Comparison of ENCODE assay signal across 9 mouse cellular contexts in genomic region chr6:48555104-48555890, GRCm38 (mm10). TPM values are rescaled to one million over a fixed set of nuclear protein-coding genes. Genes with fewer than 3 reads are reported as not detected.
DNase-seq lines count a peak whose midpoint lies in the region; ATAC-seq and TF ChIP-seq lines count a peak whose summit lies in the region.
"Had no signal": no experiment of that assay in that cellular context is flagged by ENCODE, and none has a peak within 500 bp of the region (broad histone marks: within the 10 kb centered on the region; RNA-seq: fewer than 3 reads in every experiment).

No protein-coding gene starts in this region.

- H3K27me3 ChIP-seq in kidney, adult 2 months (replicated peaks; ENCODE audit: control insufficient read depth, insufficient read depth, low read length), result no peaks in the 10 kb centered on the region
- H3K27me3 ChIP-seq in limb, embryonic 12.5 days, result no peaks in the 10 kb centered on the region
- H3K27me3 ChIP-seq in midbrain, embryonic 10.5 days (ENCODE audit: low read depth, poor library complexity, severe bottlenecking), result no peaks in the 10 kb centered on the region

- no peak for TF ChIP-seq POLR2A in kidney, adult 2 months (IDR thresholded peaks at IDR 0.05; ENCODE audit: low read depth, low read length)

- peaks cover 13% of the 10 kb centered on the region for H3K4me1 ChIP-seq in kidney, adult 2 months (ENCODE audit: control insufficient read depth, insufficient read depth, low read length)
- peaks cover 9% of the 10 kb centered on the region for H3K4me1 ChIP-seq in limb, embryonic 12.5 days (replicated peaks)
- H3K4me1 ChIP-seq in midbrain, embryonic 10.5 days, result peaks cover 21% of the 10 kb centered on the region

- peak; percentile 91 for ATAC-seq in frontal cortex, adult (ENCODE audit: low TSS enrichment)
- peak; percentile 39 for ATAC-seq in granulocyte monocyte progenitor cell, adult 5-6 weeks (replicated peaks; ENCODE audit: poor library complexity, severe bottlenecking)
- ATAC-seq in limb, embryonic 12.5 days (ENCODE audit: insufficient number of reproducible peaks, insufficient read depth, low FRiP score, low TSS enrichment, low read depth), result peak; percentile 82

- TF ChIP-seq CTCF in kidney, adult 2 months (conservative IDR thresholded peaks at IDR 0.05; ENCODE audit: insufficient read depth, insufficient read length, low read depth, low read length), result no peak

- H3K36me3 ChIP-seq in kidney, adult 2 months (ENCODE audit: control insufficient read depth, insufficient read depth, low read length), result no peaks in the 10 kb centered on the region
- H3K36me3 ChIP-seq in limb, embryonic 12.5 days, result peaks cover 13% of the 10 kb centered on the region; the same call in 1 of the 2 replicates
- peaks cover 27% of the 10 kb centered on the region for H3K36me3 ChIP-seq in midbrain, embryonic 10.5 days
- H3K36me3 ChIP-seq: G1E had no signal

- H3K27ac ChIP-seq in kidney, adult 2 months (ENCODE audit: insufficient read depth, low read depth, low read length), result peak overlapping the region; percentile 95
- peak overlapping the region; percentile 96 for H3K27ac ChIP-seq in limb, embryonic 12.5 days
- H3K27ac ChIP-seq in midbrain, embryonic 10.5 days (replicated peaks), result peak overlapping the region; percentile 92

- no peak for DNase-seq in frontal cortex, postnatal 25 days (ENCODE audit: low spot score in 2 of 2)
- DNase-seq in cerebellum, adult 8-10 months, result peak; percentile 68
- DNase-seq in kidney, adult 2 months, result peak; percentile 88
- peak; percentile 66 for DNase-seq in midbrain, embryonic 10.5 days (ENCODE audit: low spot score)
- DNase-seq in testis, postnatal 14 days (ENCODE audit: low spot score), result peak; percentile 58

- peak overlapping the region; percentile 74 for H3K4me2 ChIP-seq in limb, embryonic 12.5 days

- H3K9me3 ChIP-seq in limb, embryonic 12.5 days, result no peaks in the 10 kb centered on the region
- H3K9me3 ChIP-seq in midbrain, embryonic 10.5 days (replicated peaks), result no peaks in the 10 kb centered on the region
- H3K9me3 ChIP-seq: G1E had no signal

- H3K4me3 ChIP-seq in kidney, adult 2 months (ENCODE audit: insufficient read depth, low read depth, low read length), result peak overlapping the region; percentile 64
- peak overlapping the region; percentile 52 for H3K4me3 ChIP-seq in limb, embryonic 12.5 days (replicated peaks)
- H3K4me3 ChIP-seq in midbrain, embryonic 10.5 days, result peak overlapping the region; percentile 63

- peak overlapping the region; percentile 72 for H3K9ac ChIP-seq in limb, embryonic 12.5 days (replicated peaks)

- WGBS in kidney, adult 2 months, result 22% methylated on average over 14 of the region's 14 CpGs
- WGBS in limb, embryonic 12.5 days, result 37% methylated on average over 13 of the region's 14 CpGs
- WGBS in midbrain, embryonic 10.5 days, result 31% methylated on average over 13 of the region's 14 CpGs

RNA-seq across cellular contexts. Expression of gene Lrrc61, which starts 0.7 kb away (rescaled TPM):
- 11.3 and 12.5 TPM in 2 replicates for total RNA-seq in granulocyte monocyte progenitor cell, adult 5-6 weeks (2014; fragmentation: Nextera tagmentation)
- 5.4 and 7.3 TPM in 2 replicates for total RNA-seq in granulocyte monocyte progenitor cell, adult 5-6 weeks (2017)
- polyA plus RNA-seq in kidney, adult 2 months (2012; rRNA removed), result 35.3 and 36.5 TPM in 2 replicates
- polyA plus RNA-seq in limb, embryonic 12.5 days (2016; fragmentation: Nextera tagmentation; extraction: Ambion mirVana), result 9.0 and 11.4 TPM in 2 replicates
- 17.1 and 21.8 TPM in 2 replicates for polyA plus RNA-seq in midbrain, embryonic 10.5 days (2016; fragmentation: Nextera tagmentation; extraction: Ambion mirVana)
- polyA plus RNA-seq: G1E had no signal

RNA-seq across cellular contexts. Expression of gene Rarres2, which starts 17.3 kb away (rescaled TPM):
- total RNA-seq in granulocyte monocyte progenitor cell, adult 5-6 weeks (2014; fragmentation: Nextera tagmentation), result not detected in 2 replicates
- total RNA-seq in granulocyte monocyte progenitor cell, adult 5-6 weeks (2017), result not detected in 2 replicates
- 87.9 and 89.2 TPM in 2 replicates for polyA plus RNA-seq in kidney, adult 2 months (2012; rRNA removed)
- polyA plus RNA-seq in limb, embryonic 12.5 days (2016; fragmentation: Nextera tagmentation; extraction: Ambion mirVana), result 4.9 and 6.9 TPM in 2 replicates
- polyA plus RNA-seq in midbrain, embryonic 10.5 days (2016; fragmentation: Nextera tagmentation; extraction: Ambion mirVana), result 0.51 and 1.3 TPM in 2 replicates
- polyA plus RNA-seq: G1E had no signal

RNA-seq across cellular contexts. Expression of gene Atp6v0e2, which starts 17.9 kb away (rescaled TPM):
- not detected in 2 replicates for total RNA-seq in granulocyte monocyte progenitor cell, adult 5-6 weeks (2014; fragmentation: Nextera tagmentation)
- total RNA-seq in granulocyte monocyte progenitor cell, adult 5-6 weeks (2017), result not detected in 2 replicates
- 101 and 109 TPM in 2 replicates for polyA plus RNA-seq in kidney, adult 2 months (2012; rRNA removed)
- polyA plus RNA-seq in limb, embryonic 12.5 days (2016; fragmentation: Nextera tagmentation; extraction: Ambion mirVana), result 5.5 and 6.9 TPM in 2 replicates
- 59.0 and 71.9 TPM in 2 replicates for polyA plus RNA-seq in midbrain, embryonic 10.5 days (2016; fragmentation: Nextera tagmentation; extraction: Ambion mirVana)
- polyA plus RNA-seq: G1E had no signal

RNA-seq across cellular contexts. Expression of gene Gm45021, which starts 34.1 kb away (rescaled TPM):
- not detected in 2 replicates for total RNA-seq in granulocyte monocyte progenitor cell, adult 5-6 weeks (2014; fragmentation: Nextera tagmentation)
- not detected in 2 replicates for total RNA-seq in granulocyte monocyte progenitor cell, adult 5-6 weeks (2017)
- not detected in 2 replicates for polyA plus RNA-seq in kidney, adult 2 months (2012; rRNA removed)
- not detected in 2 replicates for polyA plus RNA-seq in limb, embryonic 12.5 days (2016; fragmentation: Nextera tagmentation; extraction: Ambion mirVana)
- polyA plus RNA-seq in midbrain, embryonic 10.5 days (2016; fragmentation: Nextera tagmentation; extraction: Ambion mirVana), result not detected in 2 replicates
- total RNA-seq: G1E had no signal
- polyA plus RNA-seq: G1E had no signal

RNA-seq across cellular contexts. Expression of gene Repin1, which starts 38.4 kb away (rescaled TPM):
- 15.2 and 18.8 TPM in 2 replicates for total RNA-seq in granulocyte monocyte progenitor cell, adult 5-6 weeks (2014; fragmentation: Nextera tagmentation)
- 10.6 and 12.0 TPM in 2 replicates for total RNA-seq in granulocyte monocyte progenitor cell, adult 5-6 weeks (2017)
- 49.2 and 73.1 TPM in 2 replicates for polyA plus RNA-seq in kidney, adult 2 months (2012; rRNA removed)
- polyA plus RNA-seq in limb, embryonic 12.5 days (2016; fragmentation: Nextera tagmentation; extraction: Ambion mirVana), result 43.2 and 46.4 TPM in 2 replicates
- 58.9 and 59.4 TPM in 2 replicates for polyA plus RNA-seq in midbrain, embryonic 10.5 days (2016; fragmentation: Nextera tagmentation; extraction: Ambion mirVana)
- polyA plus RNA-seq: G1E had no signal

Comparison
In these comparisons a context has a peak if more than half of its experiments do, and no peak if none do; other contexts are left out.
1. ATAC-seq: peak in every context shown above with its lines; median percentile 91 in frontal cortex, adult; 82 in limb, embryonic 12.5 days; 39 in granulocyte monocyte progenitor cell, adult 5-6 weeks.
2. DNase-seq: peak in cerebellum, adult 8-10 months (single experiment), kidney, adult 2 months (single experiment), midbrain, embryonic 10.5 days (single experiment) and testis, postnatal 14 days (single experiment); none in frontal cortex, postnatal 25 days (0 of 2).
3. RNA of gene Rarres2, which starts 17.3 kb away (polyA plus RNA-seq): 87.9 to 89.2 TPM in kidney, adult 2 months; 4.9 to 6.9 TPM in limb, embryonic 12.5 days and 0.51 to 1.3 TPM in midbrain, embryonic 10.5 days; every median in the first group is over 10 times any median in the second.
4. Peak in every context shown above with its lines, with median percentiles within 50 percentile points of each other: H3K27ac ChIP-seq and H3K4me3 ChIP-seq.